Mouse (Mus musculus): Measurements from ENCODE around the gene Mapk11. TPM values are rescaled to one million over a fixed set of nuclear protein-coding genes. Genes with fewer than 3 reads are reported as not detected.
A peak's percentile ranks its signal among the peaks of the same experiment; 100 is the strongest.

Mapk11 gene
- total RNA-seq, 2 experiments from 2014 or later = 18.4 to 25.3 TPM

DNA sequence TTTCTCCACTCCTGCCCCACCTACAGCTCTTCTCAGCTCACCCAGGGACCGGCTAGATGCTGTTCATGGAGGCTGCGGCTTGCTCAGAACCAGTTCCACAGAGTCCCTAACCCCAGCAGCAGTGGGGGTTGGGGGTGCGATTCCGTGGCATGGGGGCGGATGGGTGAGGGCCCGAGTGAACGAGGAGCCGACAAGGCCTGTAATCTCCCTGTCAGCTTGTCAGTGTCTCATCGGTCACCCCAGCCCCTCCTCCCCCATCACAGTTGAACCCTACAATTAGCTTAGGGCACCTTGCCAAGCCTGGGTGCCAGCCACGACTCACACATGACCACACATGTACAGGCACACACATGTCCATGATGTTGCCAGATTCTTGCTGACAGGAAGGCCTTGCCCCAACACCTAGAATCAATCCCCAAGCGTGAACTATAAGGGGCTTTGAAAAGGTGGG lies 25.5 kb upstream of the Mapk11 start:
- DNase-seq (ENCODE audit: low spot score in 2 of 2) = no peak

DNA sequence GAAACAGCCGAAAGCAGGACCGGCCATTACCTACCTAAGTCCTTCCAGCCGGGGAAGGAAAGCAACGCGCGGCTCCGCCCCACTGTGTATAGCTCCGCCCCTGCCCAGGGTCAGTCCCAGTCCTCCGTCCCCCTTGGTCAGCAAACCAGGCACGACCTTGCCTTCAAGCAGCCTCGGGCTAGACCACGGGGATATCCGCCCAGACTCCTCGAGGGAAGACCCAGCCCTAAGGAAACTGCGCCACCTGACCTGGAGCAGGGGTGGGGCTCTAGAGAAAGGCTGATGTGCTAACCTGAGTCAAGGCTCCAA lies 24.4 kb upstream of the Mapk11 start:
- DNase-seq (ENCODE audit: low spot score in 2 of 2) = peak in 1 of 2 experiments; percentile 49

DNA sequence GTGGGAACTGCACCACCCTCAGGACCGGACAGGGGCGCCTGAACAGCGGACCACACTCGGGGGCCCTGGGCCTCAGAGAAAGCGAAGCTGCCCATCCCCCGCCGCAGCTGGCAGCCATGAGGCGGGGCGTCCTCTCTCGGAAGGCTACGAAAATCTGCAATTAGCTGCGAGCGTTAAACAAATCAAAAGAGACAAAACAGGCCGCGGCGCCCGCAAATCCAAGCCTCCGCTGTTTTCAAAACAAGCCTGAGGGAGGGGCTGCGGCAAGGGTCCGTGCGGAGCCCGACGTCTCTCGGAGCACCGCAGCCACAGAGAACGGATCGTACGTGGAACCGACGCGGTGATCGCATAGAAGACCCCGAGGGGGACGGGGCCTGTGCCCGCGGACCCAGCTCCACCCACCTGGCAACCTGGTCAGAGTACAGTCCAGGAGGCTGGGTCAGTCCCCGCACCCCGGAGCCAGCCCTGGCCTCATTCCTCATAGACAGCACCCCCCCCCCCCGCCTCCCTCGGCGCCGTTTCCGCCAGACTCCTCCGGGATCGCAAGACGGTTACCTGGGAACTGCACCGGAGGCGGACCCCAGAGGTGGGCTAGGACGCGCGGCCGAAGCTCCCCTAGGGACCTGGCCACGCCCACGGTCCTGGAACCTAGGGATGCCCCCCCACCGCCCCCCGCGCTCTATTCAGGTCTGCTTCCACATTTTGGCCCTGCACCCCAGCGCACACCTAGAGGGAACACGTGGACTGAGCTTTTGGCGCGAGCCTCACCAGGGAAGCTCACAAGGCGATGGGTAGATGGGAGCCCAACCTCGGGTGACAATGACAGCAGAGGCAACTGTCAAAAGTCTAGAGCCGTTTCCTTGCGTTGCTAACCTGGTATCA lies 23.8 kb upstream of the Mapk11 start:
- peak; percentile 70 to 75 for DNase-seq (ENCODE audit: low spot score in 2 of 2)

DNA sequence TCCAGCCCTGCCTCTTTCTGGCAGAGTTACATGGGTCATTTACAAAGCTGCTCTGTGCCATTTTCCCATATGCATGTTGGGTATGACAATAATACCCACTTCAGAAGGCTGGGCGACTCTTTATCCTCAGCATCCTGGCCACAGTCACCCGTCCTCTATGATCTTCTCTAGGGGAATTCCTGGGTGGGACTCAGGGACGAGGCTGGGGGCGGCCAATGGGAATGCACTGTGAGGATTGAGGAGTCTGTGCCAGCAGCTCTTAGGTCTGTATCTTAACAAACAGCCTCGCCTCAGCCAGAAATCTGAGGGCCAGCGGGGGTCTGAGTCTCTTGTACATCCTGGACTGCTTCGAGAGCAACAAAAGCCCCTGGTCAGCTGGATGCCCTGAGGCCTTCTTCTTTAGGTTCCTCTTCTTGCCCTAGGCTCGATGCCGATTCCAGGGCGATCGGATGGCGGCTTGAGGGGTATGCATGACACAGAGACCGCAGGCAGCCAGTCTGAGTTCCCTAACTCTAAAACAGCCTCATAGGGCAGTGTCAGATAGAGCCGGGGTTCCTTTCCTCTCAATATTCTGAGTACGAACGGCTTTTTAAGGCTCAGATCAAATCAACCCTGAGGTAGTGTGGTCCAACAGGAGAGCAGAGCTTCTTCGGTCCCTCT lies 23.0 kb upstream of the Mapk11 start:
- DNase-seq (ENCODE audit: low spot score in 2 of 2) = no peak

DNA sequence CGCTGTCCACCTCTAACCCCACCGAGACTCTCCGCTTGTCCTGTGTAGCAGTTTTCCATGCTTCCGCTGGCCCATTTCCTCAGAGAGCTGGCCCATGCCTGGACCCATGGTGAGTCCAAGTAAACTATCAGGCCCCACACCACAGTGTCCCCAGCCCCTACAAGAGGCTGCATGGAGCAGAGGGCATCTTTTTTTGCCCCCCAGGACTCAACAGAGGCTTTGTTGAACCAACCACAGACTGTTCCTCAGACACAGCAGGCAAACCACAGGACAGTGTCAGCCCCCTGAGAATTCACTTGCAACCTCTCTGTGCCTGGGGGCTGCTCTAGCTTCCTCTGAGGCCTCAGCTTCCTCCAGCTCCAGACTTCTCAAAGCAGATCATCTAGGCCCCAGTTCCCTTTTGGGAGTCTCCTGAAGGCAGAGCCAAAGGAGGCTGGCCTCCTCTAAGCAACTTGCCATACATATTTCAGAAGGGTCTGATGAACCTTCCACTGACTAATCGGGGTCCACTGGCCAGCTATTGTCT lies 22.2 kb upstream of the Mapk11 start:
- no peak for DNase-seq (ENCODE audit: low spot score in 2 of 2)

DNA sequence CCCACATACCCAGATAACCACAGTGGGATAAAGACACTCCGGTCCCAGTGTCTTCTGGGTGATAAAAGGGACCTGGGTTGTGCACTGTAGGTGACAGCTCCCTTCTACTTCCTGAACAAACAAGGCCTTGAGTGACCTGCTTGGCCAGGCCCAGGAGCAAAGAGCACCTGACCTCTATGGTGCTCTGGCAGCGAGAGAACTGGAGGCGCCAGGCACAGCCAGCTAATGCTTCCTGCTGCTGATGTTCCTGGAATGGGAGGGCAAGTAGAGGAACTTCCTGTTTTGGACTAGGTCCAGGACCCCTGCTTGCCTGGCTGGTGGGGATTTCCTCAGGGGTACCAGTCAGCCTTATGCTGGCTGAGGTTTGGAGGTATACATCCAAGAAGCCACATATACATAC lies 20.7 kb upstream of the Mapk11 start:
- no peak for DNase-seq (ENCODE audit: low spot score in 2 of 2)

DNA sequence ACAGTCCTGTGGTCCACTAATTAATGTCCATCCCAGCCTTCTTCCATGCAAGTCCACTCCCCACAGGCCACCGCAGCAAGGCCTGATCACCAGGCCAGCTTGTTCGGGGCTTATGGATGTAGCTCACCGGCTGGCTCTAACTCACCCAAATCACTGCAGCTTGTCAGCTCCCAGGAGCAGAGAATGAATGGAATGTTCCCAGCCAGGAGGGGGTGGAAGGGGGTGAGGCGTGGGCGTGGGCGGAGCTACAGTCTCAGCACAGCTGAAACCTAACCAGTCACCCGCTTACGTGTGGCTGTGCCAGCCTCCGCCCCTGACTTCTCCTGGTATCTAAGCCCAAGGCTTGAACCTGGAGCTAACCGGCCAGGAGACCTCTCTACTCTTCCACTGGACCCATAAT lies 20.0 kb upstream of the Mapk11 start:
- DNase-seq (ENCODE audit: low spot score in 2 of 2) = peak; percentile 72 to 78

DNA sequence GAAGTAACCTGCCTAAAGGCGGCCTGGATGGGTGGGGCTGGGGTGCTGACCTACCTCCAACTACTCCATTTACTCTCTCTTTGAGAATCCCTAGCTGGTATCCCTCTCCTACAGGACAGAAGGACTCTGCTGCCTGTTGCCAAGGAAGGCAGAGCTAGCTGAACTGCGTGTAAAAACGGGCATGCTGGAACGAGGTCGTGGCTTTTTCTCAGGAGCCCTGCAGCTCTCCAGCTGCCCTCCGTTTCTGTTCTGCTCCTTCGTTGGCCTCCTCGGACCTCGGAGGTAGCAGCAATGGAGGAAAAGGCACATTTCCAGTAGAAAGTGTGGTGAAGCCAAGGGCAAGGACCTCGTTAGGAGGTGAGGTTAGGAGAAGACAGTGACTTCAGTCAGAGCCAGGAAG lies 19.5 kb upstream of the Mapk11 start:
- no peak for DNase-seq (ENCODE audit: low spot score in 2 of 2)

DNA sequence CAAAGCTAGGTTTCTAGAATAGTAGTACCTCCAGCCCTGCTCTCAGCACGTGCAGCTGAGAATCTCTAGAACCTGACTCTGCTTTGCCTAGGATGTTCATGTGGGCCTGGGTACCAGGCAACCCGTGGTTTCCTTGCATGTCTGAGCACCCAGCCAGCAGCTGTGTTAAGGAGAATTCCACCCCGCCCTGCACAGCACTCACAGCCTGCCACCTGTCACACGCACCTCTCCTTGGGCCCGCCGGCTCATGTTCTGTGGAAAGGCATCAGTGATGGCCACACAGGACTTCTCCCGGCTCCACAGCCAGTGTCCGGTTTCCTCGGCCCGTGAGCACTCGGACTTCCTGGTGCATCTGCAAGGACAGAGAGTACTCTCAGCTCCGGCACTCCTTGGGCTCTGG lies 16.1 kb upstream of the Mapk11 start:
- DNase-seq (ENCODE audit: low spot score in 2 of 2) = no peak

DNA sequence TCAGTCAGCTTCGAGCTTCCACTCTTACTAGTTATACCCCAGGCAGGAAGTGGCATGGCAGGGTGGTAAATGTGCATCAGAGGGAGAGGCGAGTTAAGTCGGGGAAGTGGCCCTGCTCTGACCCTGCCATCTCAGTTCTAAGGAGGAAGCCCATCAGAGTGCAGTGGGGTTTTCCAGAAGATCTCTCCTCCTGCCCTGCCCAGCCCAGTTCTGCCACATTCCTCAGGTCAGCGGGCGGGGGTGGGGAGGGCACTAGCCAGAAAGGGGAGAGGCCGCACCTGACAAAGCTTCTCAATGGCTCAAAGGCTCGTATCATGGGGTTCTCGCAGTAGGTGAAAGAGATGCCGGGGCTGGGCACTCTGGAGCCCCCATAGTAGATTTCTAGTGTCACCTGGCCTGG lies 12.0 kb upstream of the Mapk11 start:
- DNase-seq (ENCODE audit: low spot score in 2 of 2) = no peak

DNA sequence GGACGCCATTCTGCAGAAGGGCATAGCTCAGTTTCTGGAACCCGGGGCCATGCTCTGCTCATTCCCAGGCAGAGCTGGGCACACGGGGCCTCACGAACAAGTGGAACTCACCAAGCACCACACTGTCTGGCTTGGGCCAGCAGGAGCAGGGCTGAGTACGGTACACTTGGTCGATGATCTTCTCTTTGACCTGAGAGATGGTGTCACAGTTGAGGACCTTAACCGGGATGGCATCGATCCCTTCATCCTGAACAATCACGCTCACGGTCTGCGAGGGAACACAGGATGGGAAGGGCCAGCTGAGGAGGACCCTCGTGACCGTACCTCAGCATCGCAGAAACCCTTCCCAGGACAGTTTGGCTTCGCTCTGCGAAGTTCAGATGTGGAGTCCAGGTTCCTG lies 9.1 kb upstream of the Mapk11 start:
- no peak for DNase-seq (ENCODE audit: low spot score in 2 of 2)

DNA sequence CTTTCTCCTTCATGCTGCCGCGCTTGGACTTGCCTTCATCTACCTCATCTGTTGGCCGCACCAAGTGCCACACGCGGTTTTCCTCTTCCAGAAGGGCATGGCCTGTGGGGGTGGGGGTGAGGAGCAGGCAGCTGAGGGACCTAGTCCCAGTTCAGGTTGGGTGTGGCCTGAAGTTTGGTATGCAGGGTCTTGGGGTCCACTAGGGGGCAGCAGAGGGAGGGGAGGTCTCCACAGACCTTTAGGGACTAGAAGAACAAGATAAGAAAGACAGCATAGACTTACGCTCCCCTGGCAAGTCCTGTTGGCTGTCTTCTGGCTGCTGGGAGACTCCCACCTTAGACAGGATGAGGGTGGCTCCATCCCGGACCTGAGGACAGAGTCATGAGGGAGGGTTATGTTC lies 8.5 kb upstream of the Mapk11 start:
- peak; percentile 63 to 74 for DNase-seq (ENCODE audit: low spot score in 2 of 2)

DNA sequence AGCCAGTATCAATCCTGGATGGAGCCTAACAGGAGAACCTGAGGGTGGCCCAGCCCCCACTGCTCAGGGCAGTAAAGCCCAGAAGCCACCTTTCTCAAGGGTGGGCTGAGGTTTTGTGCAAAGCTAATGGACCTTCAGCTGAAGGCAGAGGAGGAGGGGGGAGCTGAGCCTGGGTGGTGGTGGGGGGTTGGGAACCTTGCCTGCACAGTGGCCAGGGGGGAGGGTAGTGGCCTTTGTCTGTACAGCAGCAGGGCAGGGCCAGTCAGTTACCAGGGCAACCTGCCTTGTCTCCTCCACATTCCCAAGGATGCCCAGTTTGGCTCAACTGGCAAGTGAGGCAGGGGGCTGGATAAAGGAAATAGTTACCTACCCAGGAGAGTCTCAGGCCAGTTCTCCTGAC lies 2.9 kb upstream of the Mapk11 start:
- no peak for DNase-seq (ENCODE audit: low spot score in 2 of 2)

DNA sequence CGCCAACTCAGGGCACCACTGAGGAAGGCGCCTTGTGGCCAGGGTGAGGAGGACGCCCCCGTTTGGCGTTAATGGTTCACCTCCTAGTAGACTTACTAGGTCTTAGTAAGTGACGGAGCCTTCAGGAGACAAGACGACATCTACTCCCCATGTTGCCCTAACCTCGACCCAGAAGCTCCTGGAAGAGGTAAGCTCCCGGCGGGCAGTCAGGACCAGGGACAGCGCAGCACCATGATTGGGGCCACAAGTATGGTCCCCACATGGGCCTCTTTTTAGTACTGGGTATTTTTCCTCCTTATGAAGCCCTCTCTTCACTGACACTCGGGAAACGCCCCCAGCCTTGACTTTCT lies 588 bp upstream of the Mapk11 start:
- DNase-seq (ENCODE audit: low spot score in 2 of 2) = no peak

DNA sequence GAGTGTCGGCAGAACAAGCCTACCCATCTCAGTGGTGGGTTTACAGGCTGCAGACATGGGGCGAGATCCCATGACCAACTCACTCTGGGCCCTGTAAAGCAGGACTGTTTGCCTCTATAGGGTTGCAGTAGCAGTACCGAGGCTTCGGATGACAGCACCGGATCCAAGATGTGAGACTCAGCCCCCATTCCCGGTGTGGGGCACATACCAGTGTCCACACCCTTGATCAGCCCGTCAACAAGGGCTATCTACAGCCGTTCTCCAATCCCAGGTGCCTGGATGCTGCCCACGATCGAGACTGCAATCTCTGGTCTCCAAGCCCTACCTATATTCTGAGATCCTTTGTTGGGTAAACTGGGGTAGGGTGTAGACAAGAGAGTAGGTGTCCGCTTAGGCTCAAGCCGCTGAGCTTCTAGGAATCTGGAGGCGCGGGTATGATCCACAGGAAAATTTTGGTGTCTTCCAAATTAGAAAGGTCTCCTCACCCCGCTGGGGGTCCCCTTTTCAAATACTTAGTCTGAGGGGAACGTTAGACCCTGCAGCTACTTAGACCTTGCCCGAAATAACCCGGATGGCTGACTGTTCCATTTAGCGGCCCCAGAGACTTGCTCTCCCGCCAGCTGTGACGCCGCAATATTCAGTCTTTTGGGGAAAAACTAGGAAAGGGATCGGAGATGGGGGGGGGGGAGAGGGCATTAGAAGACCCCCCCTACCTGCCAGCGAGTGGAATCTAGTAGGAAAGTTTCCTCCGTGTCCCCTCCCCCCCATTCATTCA lies 745 bp downstream of the Mapk11 start:
- DNase-seq (ENCODE audit: low spot score in 2 of 2) = no peak

DNA sequence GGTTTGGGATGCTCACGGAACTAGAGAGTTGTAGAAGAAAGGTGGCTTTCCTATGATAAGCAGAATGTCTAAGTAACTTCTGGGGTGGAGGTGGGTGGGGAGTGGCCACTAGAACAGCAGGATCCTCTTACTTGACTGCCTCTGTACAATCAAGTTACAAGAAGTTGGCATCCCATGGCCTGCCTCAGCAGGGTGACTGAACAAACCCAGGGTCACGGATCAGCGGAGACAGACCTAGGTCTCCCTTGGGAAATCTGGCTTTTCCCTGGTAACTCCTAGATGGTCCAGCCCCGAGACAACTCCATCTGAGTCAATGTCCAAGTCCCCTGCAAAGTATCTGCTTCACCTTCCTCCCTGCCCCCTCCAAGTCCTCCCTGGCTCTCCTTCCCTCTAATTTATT lies 1.5 kb downstream of the Mapk11 start:
- DNase-seq (ENCODE audit: low spot score in 2 of 2) = no peak

DNA sequence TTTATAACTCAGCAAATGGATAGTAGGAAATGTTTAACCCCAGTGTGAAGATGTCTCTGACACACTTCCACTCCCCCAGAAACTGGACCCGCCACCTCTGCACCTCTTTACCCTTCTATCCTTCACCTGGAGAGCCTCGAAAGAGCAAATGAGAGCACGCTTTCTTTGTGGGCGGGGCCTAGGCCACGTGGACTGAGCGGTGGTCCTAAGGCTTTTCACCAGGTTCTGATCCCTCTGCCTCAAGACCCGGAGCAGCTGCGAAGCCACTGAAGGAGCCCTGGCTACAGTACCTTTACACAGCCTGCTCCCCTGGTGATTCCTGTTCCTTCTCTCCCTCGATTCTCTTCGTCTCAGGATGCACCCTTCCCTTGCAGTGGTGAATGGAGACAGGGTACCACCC lies 2.0 kb downstream of the Mapk11 start:
- DNase-seq (ENCODE audit: low spot score in 2 of 2) = no peak

DNA sequence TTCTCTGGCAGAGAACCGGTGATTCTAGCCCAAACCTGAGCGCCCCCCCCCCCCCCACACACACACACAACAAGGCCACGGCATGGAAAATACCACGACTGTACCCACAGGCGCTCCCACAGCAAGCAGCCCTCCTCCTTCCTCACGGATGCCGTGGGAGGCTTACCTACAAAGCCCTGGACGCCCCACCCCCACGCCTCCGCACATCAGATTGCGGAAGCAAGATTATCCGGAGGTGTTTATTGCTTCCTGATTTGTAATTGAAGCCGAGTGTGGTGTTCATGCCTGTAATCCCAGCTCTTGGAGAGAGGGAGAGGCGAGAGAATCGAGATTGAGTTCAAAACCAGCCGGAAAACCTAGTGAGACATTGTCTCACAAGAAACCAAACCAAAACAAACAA lies 2.4 kb downstream of the Mapk11 start:
- no peak for DNase-seq (ENCODE audit: low spot score in 2 of 2)

DNA sequence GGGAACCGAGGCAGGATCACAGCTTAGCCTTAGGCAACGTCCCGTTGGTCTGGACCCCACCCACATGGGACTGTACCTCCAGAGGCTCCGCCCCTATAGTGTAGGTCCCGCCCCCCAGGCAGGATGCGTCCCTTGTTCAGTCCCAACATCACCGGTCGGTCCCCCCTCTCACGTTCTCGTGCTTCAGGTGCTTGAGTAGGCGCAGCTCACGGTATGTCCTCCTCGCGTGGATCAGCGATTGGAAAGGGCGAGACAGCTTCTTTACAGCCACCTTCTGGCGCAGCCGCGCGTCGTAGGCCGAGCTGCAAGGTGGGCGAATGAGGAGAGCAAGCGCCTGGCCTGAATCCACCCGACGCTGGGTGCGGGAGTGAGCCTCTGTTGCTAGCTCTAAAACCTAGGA lies 2.9 kb downstream of the Mapk11 start:
- peak; percentile 37 to 52 for DNase-seq (ENCODE audit: low spot score in 2 of 2)

DNA sequence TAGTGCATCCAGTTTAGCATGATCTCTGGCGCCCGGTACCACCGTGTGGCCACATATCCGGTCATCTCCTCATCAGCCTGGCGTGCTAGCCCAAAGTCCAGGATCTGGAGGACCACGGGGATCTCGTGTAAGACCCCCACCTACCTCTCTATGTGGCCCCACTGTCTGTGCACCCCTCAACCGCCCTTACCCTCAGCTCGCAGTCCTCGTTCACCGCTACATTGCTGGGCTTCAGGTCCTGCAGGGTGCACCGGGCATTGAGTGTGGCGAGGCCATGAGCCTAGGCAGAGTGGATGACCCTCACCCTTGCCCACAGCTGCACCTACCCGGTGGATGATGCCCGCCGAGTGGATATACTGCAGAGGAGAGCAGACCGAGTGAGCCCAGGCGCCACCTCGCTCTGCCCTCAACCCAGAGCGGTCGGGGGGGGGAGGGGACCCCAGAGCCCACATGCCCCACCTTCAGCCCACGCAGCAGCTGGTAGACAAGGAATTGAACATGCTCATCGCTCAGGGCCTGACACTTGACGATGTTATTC lies 3.5 kb downstream of the Mapk11 start:
- no peak for DNase-seq (ENCODE audit: low spot score in 2 of 2)

DNA sequence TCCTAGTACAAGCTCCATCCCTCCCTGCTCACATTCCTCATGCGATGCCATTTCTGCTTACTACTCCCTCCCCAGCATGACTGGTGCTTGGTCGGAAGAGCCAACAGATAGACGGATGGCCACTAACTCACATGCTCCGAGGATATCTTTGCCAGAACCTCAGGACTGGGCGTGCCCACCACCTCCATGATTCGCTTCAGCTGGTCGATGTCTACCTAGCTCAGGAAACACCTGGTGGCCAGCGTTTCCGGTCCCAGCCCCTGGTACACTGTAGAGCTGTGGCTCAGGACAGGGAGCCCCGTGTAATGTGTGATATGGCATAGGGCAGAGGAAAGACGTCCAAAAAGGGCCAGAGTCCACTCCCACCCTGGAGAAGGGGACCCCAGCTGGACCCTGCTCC lies 4.5 kb downstream of the Mapk11 start:
- no peak for DNase-seq (ENCODE audit: low spot score in 2 of 2)

DNA sequence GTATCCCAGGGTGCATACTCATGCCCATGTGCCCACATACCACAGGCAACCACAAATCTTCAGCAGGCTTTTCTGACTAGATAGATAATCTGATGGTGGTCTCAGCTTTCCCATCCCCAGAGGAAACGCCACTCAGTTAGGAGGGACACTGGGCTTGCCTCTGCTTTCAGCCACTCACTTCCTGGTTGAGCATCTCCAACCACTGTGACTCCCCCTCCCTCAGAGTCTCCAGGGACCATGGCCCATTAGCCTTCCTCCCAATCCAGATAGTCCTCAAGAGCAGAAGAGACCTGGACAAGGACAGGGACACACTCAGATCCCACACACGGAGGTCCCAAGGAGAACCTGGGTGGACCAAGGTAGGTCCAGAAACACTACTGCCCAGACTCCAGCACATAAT lies 6.3 kb downstream of the Mapk11 start:
- no peak for DNase-seq (ENCODE audit: low spot score in 2 of 2)
